Mouse (Mus musculus) forelimb bud, embryonic 11.5 days (tissue): ENCODE data around the gene Pde10a.

Experiments used
- DNase-seq: peaks from one replicate; pipeline ENCODE4 v3.0.0-alpha.2; 2012; ENCODE audit warnings: low read depth, low spot score

Pde10a gene

DNA sequence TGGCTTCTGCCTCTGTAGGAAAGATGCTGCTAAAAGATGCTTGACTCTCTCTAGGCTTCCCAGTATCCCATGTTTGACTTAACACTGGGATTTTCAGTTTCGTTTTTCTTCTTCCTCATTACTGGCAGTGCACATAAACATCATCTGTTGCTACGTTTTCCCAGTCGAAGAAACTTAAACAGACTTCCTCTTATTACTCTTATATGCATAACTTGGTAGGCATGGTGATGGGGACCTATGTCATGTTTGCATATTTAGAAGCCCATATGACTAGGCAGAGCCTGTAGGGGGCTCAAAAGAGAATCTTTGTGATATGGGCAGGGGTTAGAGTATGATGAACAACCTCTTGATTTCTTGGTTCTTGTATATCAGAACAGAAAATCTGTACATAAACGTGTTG, 224.3 kb downstream of the Pde10a start:
- no peak for DNase-seq

DNA sequence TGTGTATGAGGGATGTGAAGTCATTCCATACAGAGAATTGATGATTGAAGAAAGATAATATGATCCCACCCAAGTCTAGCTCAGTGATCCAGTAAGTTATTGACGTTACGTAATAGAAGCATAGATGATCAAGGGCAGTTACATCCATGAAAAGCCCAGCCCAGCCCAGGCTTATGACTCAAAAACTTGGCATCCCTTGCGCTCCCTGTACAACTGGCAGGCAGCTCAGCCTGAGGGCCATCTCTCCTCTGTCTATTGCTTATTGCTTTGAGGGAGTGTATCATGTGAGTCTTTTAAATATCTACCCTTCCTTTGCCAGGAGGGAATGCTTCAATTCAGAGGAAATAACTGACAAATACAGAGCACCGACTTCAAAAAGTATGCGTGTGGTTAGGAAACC, 232.4 kb downstream of the Pde10a start:
- no peak for DNase-seq

DNA sequence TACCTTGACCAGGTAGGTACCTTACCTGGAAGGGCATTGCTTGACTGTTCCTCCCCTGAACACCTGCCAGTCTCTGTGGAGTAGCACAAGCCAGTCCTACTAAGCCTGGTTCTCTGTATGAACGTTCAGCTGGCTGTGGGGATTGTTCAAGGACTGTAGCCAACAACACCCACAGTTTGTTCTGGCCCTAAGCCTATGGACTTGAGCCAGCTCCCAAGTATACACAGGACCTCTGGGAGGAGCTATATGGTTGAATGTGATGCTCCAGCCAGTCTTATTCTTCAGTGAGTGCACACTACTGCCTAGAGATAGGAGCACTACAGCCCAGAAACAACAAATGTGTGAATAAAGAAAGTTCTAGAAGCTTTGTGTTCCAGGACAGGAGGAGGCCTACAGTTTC, 238.1 kb downstream of the Pde10a start:
- no peak for DNase-seq

DNA sequence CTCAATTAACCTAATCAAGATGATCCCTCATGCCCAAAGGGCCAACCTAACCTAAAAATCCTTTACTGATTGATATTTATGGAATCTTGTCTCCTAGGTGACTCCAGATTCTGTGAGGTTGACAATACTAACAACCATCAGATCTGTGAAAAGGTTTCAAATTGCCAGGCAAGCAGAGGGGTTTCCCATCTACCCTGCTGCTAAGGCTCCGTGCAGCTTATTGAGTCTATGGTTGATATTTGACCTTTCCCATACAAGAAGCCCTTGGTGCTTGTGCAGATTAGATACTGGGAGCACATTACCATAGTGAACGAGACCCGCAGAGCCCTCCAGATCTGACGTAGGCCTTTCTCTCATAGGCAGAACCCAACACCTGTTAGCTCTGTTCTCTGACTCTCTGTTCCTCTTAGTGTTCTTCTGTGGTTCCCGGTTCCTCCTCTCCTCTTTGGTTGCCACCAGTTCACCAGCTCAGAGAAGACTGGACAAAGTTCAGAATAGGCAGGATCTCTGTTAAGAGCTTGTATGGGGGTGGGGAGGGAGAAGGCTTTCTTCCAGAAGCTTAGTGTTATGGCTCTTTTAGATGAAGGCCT, 240.9 kb downstream of the Pde10a start:
- DNase-seq = no peak

DNA sequence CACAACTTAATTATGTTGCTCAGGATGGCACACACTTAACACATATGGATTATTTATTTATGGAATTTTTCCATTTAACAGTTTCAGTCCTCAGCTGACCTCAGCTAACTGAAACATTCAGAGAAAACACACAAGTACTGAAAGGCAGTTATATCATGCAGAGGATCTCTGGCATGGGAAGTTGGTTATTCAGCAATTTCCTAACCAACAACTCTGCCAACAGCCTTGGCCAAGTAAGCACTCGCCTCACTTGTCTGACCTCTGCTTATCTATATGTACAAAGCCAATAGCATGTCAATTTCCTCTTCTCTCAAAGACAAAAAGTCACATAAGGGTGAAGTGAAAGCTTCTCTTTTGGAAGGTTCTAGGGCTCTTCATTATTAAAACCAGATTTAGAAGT, 244.0 kb downstream of the Pde10a start:
- no peak for DNase-seq

DNA sequence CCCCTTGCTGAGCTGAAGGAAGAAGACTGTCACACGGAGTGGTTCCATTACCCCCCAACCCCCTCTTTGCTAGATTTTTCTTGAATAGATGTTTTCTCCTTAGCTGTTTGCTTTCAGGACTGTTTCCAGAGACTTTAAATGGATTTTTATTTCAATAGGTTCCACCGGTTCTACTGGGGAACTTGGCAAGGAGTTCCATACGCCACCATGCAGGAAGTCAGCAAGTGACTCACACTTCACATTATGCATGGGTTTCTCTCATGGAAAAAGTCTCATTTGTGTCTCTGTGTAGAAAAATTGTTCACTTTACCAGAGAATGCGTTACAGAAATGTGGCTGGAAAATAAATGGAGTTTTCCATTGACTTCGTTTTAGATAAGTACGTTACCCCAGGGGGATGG, 248.2 kb downstream of the Pde10a start:
- DNase-seq = no peak

DNA sequence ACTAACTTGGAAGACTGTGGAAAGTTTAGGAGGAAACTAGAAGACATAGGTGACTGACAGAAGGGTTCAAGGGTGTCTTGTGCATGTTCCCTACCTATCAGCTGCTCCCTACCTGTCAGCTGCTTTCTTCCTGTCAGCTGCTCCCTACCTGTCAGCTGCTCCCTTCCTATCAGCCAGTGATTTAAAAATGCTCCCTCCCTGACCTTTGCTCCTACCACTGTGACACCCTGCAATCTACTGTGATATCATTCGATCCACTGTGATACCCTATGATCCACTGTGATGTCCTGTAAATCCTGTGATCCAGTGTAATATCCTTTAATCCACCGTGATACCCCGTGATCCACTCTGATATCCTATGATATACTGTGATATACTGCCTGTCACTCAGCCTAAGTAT, 249.1 kb downstream of the Pde10a start:
- no peak for DNase-seq

DNA sequence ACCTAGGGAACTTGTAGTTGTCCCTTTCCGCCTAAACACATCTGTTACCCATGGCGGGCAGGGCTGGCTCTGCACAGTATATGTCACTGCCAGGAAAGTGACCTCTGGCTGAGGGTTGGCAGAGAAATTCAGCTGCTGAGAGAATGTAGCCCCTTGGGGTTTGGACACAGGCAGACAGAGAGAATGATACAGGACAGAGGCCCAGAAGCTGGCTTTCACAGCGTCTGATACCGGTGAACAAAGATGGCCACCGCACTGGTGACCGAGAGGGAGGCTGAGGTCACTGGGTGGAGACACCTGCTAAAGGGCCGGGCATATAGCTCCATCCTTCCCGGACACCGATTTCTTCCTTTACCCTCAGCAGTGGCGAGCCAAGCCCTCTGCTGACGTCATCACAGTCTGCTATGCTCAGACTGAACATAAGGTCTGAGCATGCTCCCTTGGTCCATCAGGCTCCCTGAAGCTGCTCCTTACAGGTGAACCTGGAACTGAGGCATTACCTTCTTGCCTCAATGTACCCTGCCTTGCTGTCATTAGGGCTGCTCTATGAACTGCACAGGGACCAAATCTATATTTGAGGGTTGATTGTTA, 250.5 kb downstream of the Pde10a start:
- no peak for DNase-seq

DNA sequence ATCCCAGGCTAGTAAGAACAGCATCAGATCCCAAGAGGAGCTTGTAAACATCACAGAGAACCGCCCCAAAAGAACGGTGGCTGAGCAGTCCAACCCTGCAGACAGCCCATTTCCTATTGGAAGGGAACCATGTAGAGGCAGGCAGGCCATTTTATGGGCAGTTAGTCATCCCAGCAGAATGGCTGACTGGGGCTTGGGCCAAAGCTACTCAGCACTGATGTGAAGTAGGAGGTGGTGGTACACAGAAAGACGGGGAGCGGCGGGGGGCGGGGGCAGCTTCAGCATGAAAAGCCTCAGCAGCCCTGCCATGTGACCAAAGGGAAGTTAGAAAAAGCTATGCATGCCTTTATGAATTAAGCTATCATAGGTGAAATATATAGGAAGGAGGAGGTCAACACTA, 252.5 kb downstream of the Pde10a start:
- no peak for DNase-seq

DNA sequence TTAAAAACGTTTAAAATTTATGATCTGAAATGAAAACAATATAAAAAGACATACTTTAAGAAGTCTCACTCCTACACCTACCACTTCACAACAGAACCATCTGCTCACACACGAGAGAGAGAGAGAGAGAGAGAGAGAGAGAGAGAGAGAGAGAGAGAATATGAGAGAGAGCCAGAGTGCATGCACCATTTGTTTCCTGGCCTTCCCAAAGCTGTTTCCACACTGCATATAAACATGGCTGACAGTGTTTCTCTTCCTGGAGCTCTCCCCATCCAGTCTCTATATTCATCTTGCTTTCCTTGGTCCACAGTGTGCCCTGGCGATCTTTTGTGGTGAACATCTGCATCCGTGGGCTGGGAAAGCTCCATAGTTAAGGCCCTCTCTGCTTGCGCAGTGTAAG, 253.7 kb downstream of the Pde10a start:
- no peak for DNase-seq

DNA sequence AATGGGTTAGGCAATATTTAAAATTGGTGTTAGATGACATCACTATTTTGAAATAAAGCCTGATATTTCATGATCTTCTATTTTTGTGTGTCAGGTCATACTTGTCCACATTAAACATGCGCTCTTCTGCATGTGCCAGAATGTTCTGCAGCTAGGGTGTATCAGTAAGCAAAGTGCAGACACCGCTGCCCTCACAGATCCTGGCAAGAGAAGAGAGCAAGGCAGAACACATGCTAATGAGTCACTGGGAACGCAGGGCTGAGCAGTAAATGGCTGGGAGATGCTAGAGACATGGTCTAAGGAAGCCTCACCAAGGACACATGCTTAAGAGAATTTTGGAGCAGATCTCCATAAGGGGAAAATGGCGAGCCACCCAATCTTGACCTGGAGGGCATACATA, 255.3 kb downstream of the Pde10a start:
- no peak for DNase-seq

DNA sequence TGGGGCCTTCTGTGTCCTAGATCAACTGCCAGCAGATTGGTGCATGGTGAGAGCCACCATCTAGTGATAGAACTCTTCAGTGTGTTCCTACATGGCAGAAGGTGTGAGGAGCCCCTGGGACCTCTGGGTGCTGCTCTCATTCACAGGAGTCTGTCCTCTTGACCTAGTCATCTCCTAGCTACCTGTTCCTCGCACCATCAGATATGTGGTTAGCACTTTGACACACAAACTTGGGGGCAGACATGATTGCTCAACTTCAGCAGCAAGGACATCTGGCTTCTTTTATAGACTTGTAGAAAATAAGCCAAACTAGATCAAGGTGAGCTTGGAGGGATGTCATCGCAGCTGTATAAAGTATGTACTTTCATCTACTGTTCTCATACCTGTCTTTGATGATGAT, 255.9 kb downstream of the Pde10a start:
- no peak for DNase-seq

DNA sequence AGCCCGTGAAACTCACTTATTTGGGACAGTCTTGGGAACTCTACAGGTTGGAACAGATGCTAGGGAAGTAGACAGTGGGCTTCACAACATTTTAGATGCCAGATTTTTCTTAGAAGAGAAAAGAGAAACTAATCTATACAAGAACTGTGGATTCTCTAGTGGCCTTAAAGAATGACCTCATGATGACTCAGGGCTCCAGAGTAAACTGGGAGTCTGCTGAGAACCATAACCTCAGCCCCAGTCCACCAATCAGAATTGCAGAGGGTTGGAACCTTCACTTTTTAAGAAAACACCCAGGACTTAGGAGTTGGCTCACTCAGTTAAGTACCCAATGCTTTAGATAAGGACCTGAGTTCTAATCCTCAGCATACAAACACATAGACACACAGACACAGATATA, 256.4 kb downstream of the Pde10a start:
- no peak for DNase-seq

DNA sequence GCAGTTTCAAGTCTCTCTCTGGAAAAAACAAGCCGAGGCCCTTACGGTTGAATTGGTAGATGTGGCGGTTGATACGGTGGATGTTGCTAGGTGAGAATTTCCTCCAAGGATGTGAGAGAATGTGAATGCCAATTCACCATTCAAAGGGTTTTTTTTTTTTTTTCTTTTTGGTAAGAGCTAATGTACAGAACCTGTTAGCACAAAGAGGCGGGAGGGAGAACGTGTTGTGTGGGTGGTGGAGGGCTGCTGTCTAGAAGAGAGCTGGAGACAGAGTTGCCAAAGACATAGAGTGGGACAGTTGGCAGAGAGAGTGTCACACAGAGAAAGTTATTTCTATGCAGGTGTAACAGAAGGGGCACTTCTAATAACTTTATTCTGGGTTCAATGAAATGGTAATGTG, 260.7 kb downstream of the Pde10a start:
- DNase-seq = no peak

DNA sequence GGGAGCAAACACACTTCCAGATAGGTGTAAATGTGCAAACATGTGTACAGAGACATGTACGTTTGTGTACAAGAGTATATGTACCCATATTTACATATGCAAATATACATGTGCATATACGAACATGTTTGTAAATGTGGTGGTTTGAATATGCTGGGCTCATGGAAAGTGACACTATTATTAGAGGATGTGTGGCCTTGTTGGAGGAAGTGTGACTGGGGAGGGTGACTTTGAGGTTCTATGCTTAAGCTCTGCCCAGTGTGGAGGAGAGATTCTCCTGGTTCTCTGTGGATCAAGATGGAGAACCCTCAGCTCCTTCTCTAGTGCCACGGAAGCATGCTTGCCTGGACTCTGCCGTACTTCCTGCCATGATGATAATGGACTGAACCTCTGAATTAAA, 261.3 kb downstream of the Pde10a start:
- DNase-seq = no peak

DNA sequence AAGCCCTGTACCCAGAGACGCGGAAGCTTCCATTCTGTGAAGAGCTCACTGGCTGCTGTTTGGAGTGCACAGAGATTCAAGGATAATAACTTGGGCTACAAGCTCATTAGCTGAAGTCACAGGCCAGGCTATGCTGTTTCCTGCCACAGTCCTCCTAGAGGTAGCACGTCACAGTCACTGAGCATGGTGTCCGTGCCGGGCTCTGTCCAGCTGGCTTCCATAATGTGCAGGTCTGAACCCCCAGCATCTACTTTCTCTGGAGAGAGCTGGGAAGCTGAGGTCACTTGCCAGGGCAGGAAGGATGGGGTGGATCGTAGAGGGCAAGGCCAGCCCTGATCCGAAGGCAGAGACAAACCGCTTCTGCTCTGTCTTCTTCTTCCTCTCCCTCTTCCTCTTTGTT, 262.6 kb downstream of the Pde10a start:
- DNase-seq = no peak

DNA sequence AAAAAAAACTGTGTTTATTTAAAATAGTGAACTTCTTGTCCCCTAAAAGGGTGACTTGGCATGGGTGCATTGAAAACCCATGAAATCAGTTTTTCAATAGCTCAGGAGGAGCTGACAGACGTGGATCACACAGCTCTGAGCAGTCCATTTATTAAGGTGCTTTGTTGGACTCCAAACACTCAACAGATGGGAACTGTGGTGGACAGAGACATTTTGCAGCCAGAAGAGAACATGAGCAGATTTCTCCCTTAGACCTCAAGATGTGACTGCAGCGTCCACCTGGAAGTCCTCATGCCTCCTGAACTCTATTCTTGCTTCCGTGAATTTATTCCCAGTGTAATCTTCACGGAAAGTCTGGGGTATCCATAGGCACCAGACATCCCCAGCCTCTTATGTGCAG, 266.4 kb downstream of the Pde10a start:
- no peak for DNase-seq

DNA sequence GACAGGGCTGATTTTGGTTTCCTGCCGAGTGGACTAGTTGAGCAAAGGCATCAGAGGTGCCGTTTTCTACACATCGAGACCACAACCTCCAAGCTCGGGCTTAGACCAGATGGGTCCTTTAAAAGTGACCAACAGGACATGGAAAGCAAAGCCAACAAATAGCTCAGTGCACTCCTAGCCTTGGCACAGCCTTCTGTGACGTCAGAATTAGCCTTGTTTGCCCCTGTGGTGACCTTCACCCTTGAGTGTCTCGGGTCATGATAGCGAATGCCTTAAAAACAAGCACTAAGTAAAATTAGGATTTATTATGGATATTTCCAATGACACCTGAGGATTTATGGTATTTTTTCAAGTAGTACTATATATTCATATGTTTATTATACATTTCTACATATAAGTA, 267.4 kb downstream of the Pde10a start:
- no peak for DNase-seq

DNA sequence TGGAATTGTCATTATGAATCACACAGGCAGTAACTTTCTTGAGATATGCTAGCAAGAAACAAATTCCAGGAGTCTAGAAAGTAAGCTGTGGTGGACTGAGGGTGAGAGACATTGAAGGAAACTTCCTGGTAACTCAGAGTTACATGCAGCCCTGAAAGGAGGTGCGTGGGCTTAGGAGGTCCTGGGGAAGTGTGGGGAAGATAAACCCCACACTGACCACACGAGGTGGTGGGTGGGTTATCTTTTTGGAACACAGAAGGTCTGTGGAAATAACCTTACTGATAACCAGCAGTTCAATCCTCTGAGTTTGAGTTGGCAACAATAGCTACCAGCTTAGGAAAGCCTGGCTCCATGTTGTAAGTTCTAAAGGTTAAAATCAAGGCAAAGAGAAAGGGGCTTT, 272.5 kb downstream of the Pde10a start:
- DNase-seq = no peak

DNA sequence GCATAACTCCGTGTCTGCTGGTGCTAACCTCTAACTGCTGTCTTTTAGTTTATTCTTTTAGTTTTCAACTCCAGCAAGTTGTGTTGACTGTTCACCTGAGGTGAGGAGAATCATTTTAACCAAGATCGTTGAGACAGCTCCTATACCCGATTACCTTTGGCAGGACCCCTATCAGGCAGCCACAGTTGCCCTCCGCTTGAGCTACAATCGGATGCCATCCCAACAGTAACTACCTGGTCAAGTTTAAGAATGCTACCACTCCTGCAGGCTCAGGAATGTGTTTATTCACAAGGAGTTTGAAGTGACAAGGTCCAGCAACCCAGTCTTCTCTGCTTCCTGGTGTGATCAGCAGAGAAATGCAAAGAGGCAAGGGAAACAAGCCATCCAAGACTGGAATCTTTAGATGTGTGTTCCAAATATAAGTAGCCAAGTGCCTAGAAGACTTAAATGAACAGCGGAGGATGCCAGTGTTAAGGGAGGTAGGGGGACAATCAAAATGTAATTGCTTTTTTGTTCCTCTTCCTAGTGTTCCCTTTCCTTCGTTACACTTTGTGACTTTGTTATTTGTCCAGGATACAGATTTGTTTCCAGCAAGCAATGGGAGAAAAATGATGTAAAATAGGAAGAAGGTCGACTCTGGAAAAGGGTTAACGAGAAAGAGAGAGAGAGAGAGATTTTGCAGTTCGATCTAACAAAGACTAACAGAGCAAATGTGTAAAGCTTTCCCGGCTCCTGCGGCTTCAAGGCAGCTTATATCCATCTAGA, 273.5 kb downstream of the Pde10a start:
- peak; percentile 32 for DNase-seq

DNA sequence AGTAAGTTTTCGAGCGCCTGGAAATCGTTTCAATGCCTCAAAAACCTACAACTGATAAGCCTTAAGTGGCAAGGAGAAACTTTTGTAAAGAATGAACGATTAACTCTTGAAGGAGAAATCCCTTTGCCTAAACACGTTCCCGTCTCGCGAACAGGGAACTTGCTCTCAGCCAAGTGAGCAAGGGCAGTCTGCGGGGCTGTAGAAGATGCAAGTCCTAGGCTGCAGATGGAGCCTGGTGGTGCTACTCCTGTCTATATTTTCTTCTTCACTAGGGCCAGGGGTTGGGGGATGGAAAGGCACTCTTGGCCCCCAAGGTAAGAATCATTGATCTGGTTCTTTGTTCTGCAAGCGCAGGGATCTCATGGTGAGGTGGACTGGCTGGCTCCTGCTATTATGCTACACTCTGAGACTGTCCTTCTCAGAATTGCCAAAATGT, 274.1 kb downstream of the Pde10a start:
- peak; percentile 35 for DNase-seq

DNA sequence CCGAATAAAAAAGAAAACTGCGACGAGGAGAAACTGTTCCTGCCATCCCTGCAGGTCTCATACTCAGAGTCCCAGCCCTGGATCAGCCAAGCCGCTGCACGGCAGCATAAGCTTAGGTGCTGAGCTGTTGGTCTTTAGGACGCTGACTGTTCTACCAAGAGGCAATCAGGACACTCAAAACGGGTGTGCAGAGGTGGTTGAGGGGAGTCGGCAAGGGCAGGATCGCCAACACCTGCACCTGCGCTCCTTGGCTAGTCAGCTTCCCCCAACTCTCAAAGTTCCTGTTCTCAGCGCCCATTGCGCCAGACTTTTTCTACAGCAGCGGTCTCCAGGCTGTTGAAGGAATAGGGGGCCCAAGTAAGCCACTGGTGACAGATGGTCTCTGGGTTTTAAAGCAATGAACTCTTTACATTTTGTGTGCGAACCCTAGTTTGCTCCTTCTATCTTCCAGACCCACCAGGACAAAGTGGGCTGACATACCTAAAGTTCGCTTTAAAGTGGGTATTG, 274.8 kb downstream of the Pde10a start:
- DNase-seq = peak; percentile 19

DNA sequence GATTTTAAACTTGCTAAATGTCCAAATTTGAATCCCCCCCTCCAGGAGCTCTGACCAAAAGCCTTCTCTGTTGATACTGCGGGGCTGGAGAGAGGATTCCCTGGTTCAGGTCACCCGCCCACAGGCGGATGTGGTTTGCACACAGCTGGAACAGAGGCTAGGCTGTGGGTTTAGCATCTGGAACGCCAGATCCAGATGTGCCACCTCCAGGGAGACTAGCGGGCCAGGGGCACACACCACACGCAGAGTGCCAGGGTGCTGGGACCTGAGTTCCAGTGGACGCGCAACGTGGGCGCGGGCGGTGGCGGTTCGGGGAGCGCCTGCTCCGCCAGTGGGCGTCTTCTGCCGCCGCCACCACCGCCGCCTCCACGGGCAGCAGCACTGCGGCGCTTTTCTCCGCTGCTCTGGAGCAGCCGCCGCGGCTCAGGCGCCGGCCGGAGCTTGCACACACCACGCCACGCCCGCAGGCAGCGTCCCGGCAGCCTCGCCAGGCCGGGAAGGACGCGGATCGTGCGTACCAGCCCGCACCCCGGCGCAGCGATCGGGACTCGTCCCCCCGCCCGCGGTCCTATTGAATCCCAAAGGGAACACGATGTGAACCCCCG, 275.4 kb downstream of the Pde10a start:
- peak; percentile 41 for DNase-seq
